Comparison of ENCODE assay signal across 20 mouse cellular contexts in genomic region chr10:88303079-88303478, GRCm38 (mm10).
DNase-seq lines count a peak whose midpoint lies in the region; ATAC-seq lines count a peak whose summit lies in the region.
"Had no signal": no experiment of that assay in that cellular context is flagged by ENCODE, and none has a peak within 500 bp of the region (broad histone marks: within the 10 kb centered on the region; RNA-seq: fewer than 3 reads in every experiment).

No protein-coding gene starts in this region.

- H3K9ac ChIP-seq in heart, embryonic 11.5 days (ENCODE audit: low read depth, low read length) = no peak overlapping the region
- no peak overlapping the region for H3K9ac ChIP-seq in lung, embryonic 16.5 days (ENCODE audit: low read length)
- H3K9ac ChIP-seq in stomach, embryonic 14.5 days (replicated peaks; ENCODE audit: low read depth, low read length) = no peak overlapping the region
- H3K9ac ChIP-seq: embryonic facial prominence, embryonic 15.5 days; forebrain, embryonic 12.5 days; kidney, embryonic 15.5 days; limb, embryonic 12.5 days; liver, embryonic 13.5 days; neural tube, embryonic 15.5 days had no signal

- H3K9me3 ChIP-seq in heart, embryonic 11.5 days (replicated peaks; ENCODE audit: control insufficient read depth, low read length) = no peaks in the 10 kb centered on the region
- H3K9me3 ChIP-seq in limb, embryonic 10.5 days (replicated peaks) = no peaks in the 10 kb centered on the region
- no peaks in the 10 kb centered on the region for H3K9me3 ChIP-seq in lung, embryonic 16.5 days (ENCODE audit: control insufficient read depth, low read length)
- H3K9me3 ChIP-seq in stomach, embryonic 14.5 days (ENCODE audit: control insufficient read depth, low read depth, low read length) = no peaks in the 10 kb centered on the region; the same call in 1 of the 2 replicates
- no peaks in the 10 kb centered on the region for H3K9me3 ChIP-seq in forebrain, embryonic 10.5 days
- H3K9me3 ChIP-seq: embryonic facial prominence, embryonic 15.5 days; forebrain, embryonic 12.5 days; kidney, embryonic 15.5 days; liver, embryonic 13.5 days; neural tube, embryonic 15.5 days had no signal

- H3K27me3 ChIP-seq in heart, embryonic 11.5 days (ENCODE audit: control insufficient read depth, insufficient read depth, low read length) = no peaks in the 10 kb centered on the region
- H3K27me3 ChIP-seq in limb, embryonic 10.5 days (ENCODE audit: low read depth, poor library complexity, severe bottlenecking) = no peaks in the 10 kb centered on the region
- no peaks in the 10 kb centered on the region for H3K27me3 ChIP-seq in lung, embryonic 16.5 days (ENCODE audit: control insufficient read depth, insufficient read depth, low read depth, low read length)
- no peaks in the 10 kb centered on the region for H3K27me3 ChIP-seq in stomach, embryonic 14.5 days (ENCODE audit: control insufficient read depth, insufficient read depth, low read length)
- H3K27me3 ChIP-seq in forebrain, embryonic 10.5 days (ENCODE audit: poor library complexity, severe bottlenecking) = no peaks in the 10 kb centered on the region
- H3K27me3 ChIP-seq: embryonic facial prominence, embryonic 15.5 days; forebrain, embryonic 12.5 days; kidney, embryonic 15.5 days; limb, embryonic 12.5 days; liver, embryonic 13.5 days; neural tube, embryonic 15.5 days had no signal

- H3K4me1 ChIP-seq in heart, embryonic 11.5 days (ENCODE audit: control insufficient read depth, insufficient read depth, low read length) = no peaks in the 10 kb centered on the region
- H3K4me1 ChIP-seq in limb, embryonic 10.5 days = peaks cover 14% of the 10 kb centered on the region
- H3K4me1 ChIP-seq in lung, embryonic 16.5 days (replicated peaks; ENCODE audit: control insufficient read depth, insufficient read depth, low read length) = peaks cover 13% of the 10 kb centered on the region
- H3K4me1 ChIP-seq in stomach, embryonic 14.5 days (ENCODE audit: control insufficient read depth, insufficient read depth, low read length) = 0 out of 2 replicates have a peak, but pooled peaks cover 3% of the 10 kb centered on the region
- no peaks in the 10 kb centered on the region for H3K4me1 ChIP-seq in forebrain, embryonic 10.5 days
- H3K4me1 ChIP-seq: forebrain, embryonic 12.5 days; limb, embryonic 12.5 days; liver, embryonic 13.5 days; neural tube, embryonic 15.5 days had no signal

- no peak overlapping the region for H3K4me3 ChIP-seq in heart, embryonic 11.5 days (ENCODE audit: low read depth, low read length)
- no peak overlapping the region for H3K4me3 ChIP-seq in limb, embryonic 10.5 days
- no peak overlapping the region for H3K4me3 ChIP-seq in lung, embryonic 16.5 days (ENCODE audit: low read length)
- no peak overlapping the region for H3K4me3 ChIP-seq in stomach, embryonic 14.5 days (ENCODE audit: low read depth, low read length)
- no peak overlapping the region for H3K4me3 ChIP-seq in forebrain, embryonic 10.5 days
- H3K4me3 ChIP-seq: embryonic facial prominence, embryonic 15.5 days; forebrain, embryonic 12.5 days; kidney, embryonic 15.5 days; limb, embryonic 12.5 days; liver, embryonic 13.5 days; myocyte; neural tube, embryonic 15.5 days had no signal

- H3K36me3 ChIP-seq in heart, embryonic 11.5 days (ENCODE audit: control insufficient read depth, insufficient read depth, low read length) = no peaks in the 10 kb centered on the region
- H3K36me3 ChIP-seq in limb, embryonic 10.5 days = no peaks in the 10 kb centered on the region
- no peaks in the 10 kb centered on the region for H3K36me3 ChIP-seq in lung, embryonic 16.5 days (ENCODE audit: control insufficient read depth, insufficient read depth, low read length)
- no peaks in the 10 kb centered on the region for H3K36me3 ChIP-seq in stomach, embryonic 14.5 days (ENCODE audit: control insufficient read depth, insufficient read depth, low read length)
- H3K36me3 ChIP-seq in forebrain, embryonic 10.5 days (replicated peaks) = no peaks in the 10 kb centered on the region
- H3K36me3 ChIP-seq: embryonic facial prominence, embryonic 15.5 days; forebrain, embryonic 12.5 days; kidney, embryonic 15.5 days; limb, embryonic 12.5 days; liver, embryonic 13.5 days; neural tube, embryonic 15.5 days had no signal

- intact Hi-C loops in heart, postnatal 25 days (cut with DNase I) = loop anchor here (5.0 to 10.0 kb wide), 2 partner anchors 138 to 446 kb away; partner anchors contain the start of gene Igf1

- no peak overlapping the region for H3K4me2 ChIP-seq in heart, embryonic 11.5 days
- no peak overlapping the region for H3K4me2 ChIP-seq in lung, embryonic 16.5 days (ENCODE audit: low read depth, low read length)
- no peak overlapping the region for H3K4me2 ChIP-seq in stomach, embryonic 14.5 days (replicated peaks; ENCODE audit: low read depth, low read length)
- H3K4me2 ChIP-seq: embryonic facial prominence, embryonic 15.5 days; forebrain, embryonic 12.5 days; kidney, embryonic 15.5 days; limb, embryonic 12.5 days; liver, embryonic 13.5 days; neural tube, embryonic 15.5 days had no signal

- peak; percentile 13 for DNase-seq in heart, postnatal 25 days (ENCODE audit: low spot score)
- DNase-seq in limb, embryonic 10.5 days (ENCODE audit: low spot score) = no peak
- DNase-seq in forebrain, embryonic 10.5 days (ENCODE audit: extremely low spot score, low spot score) = no peak
- DNase-seq: adrenal gland, postnatal 36 days; cerebellum, adult 9-10 months; layer of hippocampus, postnatal 36 days; liver, embryonic 13.5 days; midbrain, embryonic 14.5 days; right cerebral cortex, postnatal 25 days; thymus, adult 18-20 months had no signal

- H3K27ac ChIP-seq in heart, embryonic 11.5 days (ENCODE audit: low read depth, low read length) = no peak overlapping the region
- 0 out of 2 replicates have a peak overlapping the region, but pooled peaks have one; percentile 0 for H3K27ac ChIP-seq in limb, embryonic 10.5 days
- peak overlapping the region; percentile 74 for H3K27ac ChIP-seq in lung, embryonic 16.5 days (ENCODE audit: low read length)
- H3K27ac ChIP-seq in stomach, embryonic 14.5 days (ENCODE audit: low read length) = peak overlapping the region; percentile 29; the same call in 1 of the 2 replicates
- no peak overlapping the region for H3K27ac ChIP-seq in forebrain, embryonic 10.5 days
- H3K27ac ChIP-seq: forebrain, embryonic 12.5 days; kidney, embryonic 15.5 days; limb, embryonic 12.5 days; liver, embryonic 13.5 days; neural tube, embryonic 15.5 days had no signal

- 70% methylated on average over 11 of the region's 11 CpGs for WGBS in heart, embryonic 11.5 days (ENCODE audit: insufficient replicate concordance)
- WGBS in limb, embryonic 10.5 days = 83% methylated on average over 11 of the region's 11 CpGs
- WGBS in lung, embryonic 16.5 days = 47% methylated on average over 11 of the region's 11 CpGs
- WGBS in stomach, embryonic 14.5 days = 55% methylated on average over 11 of the region's 11 CpGs
- 87% methylated on average over 11 of the region's 11 CpGs for WGBS in forebrain, embryonic 10.5 days

- no peak for ATAC-seq in heart, embryonic 11.5 days (replicated peaks; ENCODE audit: insufficient number of reproducible peaks, low FRiP score, low TSS enrichment)
- peak; percentile 79 for ATAC-seq in lung, embryonic 16.5 days (ENCODE audit: low read depth)
- peak; percentile 34; the same call in 1 of the 2 replicates for ATAC-seq in stomach, embryonic 14.5 days (ENCODE audit: insufficient number of reproducible peaks, insufficient read depth, low FRiP score, low read depth)
- ATAC-seq in erythroblast, adult 5-6 weeks (replicated peaks; ENCODE audit: low FRiP score, poor library complexity, severe bottlenecking) = no peak

Comparison
In these comparisons a context has a peak if more than half of its experiments do, and no peak if none do; other contexts are left out.
1. ATAC-seq: peak in lung, embryonic 16.5 days (single experiment) and stomach, embryonic 14.5 days (single experiment); none in heart, embryonic 11.5 days (single experiment) and erythroblast, adult 5-6 weeks (single experiment).
2. H3K27ac ChIP-seq: peak in limb, embryonic 10.5 days (single experiment), lung, embryonic 16.5 days (single experiment) and stomach, embryonic 14.5 days (single experiment); none in heart, embryonic 11.5 days (single experiment) and forebrain, embryonic 10.5 days (single experiment).